In the genomic region with DNA sequence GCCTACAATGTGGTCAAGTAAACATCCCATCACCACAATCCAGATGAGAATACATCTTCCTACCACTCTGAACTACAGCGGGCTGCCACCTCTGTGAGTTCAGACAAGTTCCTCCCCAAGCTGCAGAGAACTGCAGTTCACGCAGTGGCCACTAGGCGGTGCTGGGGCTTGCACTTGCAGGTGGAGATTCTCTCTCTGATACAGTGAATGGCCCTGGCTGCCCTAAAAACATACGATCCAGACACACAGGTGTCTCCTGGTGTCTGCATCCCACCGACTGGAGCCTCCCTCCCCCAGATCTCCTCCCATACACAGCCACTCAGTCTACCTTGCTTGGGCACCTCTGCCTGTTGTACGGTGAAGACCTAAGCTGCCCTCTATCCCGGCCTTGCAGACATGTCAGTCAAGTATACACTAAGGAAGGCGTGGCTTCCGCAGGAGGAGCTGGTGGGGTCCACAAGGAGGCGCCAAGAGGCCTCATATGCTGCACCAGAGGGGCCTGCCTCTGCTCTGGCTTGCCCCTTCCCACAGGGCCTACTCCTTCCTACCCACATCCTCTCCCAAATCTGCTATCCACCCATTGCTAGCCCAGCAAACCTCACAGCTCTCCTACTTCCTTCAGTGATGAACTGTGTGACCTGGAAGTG, we compare ENCODE assay signal across 8 mouse cellular contexts. TPM values are rescaled to one million over a fixed set of nuclear protein-coding genes. Genes with fewer than 3 reads are reported as not detected.
DNase-seq lines count a peak whose midpoint lies in the region; ATAC-seq and TF ChIP-seq lines count a peak whose summit lies in the region.

No protein-coding gene starts in this region.

- no peaks in the 10 kb centered on the region for H3K27me3 ChIP-seq in E14TG2a.4 (ENCODE audit: insufficient read depth, low read length)
- no peaks in the 10 kb centered on the region for H3K27me3 ChIP-seq in forebrain, embryonic 14.5 days (replicated peaks; ENCODE audit: control insufficient read depth, insufficient read depth, low read length)
- H3K27me3 ChIP-seq in liver, postnatal 0 days (ENCODE audit: insufficient read depth, low read length): no peaks in the 10 kb centered on the region
- H3K27me3 ChIP-seq in neural tube, embryonic 14.5 days (ENCODE audit: control insufficient read depth, insufficient read depth, low read length): no peaks in the 10 kb centered on the region

- peak overlapping the region; percentile 28; the same call in 1 of the 2 replicates for H3K27ac ChIP-seq in forebrain, embryonic 14.5 days (ENCODE audit: low read depth, low read length)
- no peak overlapping the region for H3K27ac ChIP-seq in liver, postnatal 0 days (ENCODE audit: low read depth)
- peak overlapping the region; percentile 16; the same call in 1 of the 2 replicates for H3K27ac ChIP-seq in neural tube, embryonic 14.5 days (ENCODE audit: low read depth, low read length)

- intact Hi-C loops in heart, postnatal 14 days (cut with DNase I): loop anchor here (1.0 to 5.0 kb wide), 5 partner anchors 45 to 224 kb away; no protein-coding TSS in a partner anchor

- H3K4me1 ChIP-seq in E14TG2a.4 (replicated peaks; ENCODE audit: low read depth, low read length): peaks cover 100% of the 10 kb centered on the region
- no peaks in the 10 kb centered on the region for H3K4me1 ChIP-seq in forebrain, embryonic 14.5 days (ENCODE audit: control insufficient read depth, insufficient read depth, low read length)
- no peaks in the 10 kb centered on the region for H3K4me1 ChIP-seq in liver, postnatal 0 days (ENCODE audit: insufficient read depth)
- H3K4me1 ChIP-seq in neural tube, embryonic 14.5 days (ENCODE audit: control insufficient read depth, insufficient read depth, low read length): 0 out of 2 replicates have a peak, but pooled peaks cover 2% of the 10 kb centered on the region

- peak; percentile 15; the same call in 1 of the 2 replicates for ATAC-seq in cerebellum, adult (ENCODE audit: insufficient number of reproducible peaks, low FRiP score, low TSS enrichment)
- peak; percentile 90 for ATAC-seq in forebrain, embryonic 14.5 days
- peak; percentile 68 for ATAC-seq in liver, postnatal 0 days
- ATAC-seq in neural tube, embryonic 14.5 days (ENCODE audit: low read depth): peak; percentile 79

- H3K4me2 ChIP-seq in forebrain, embryonic 14.5 days (ENCODE audit: low read length): no peak overlapping the region
- H3K4me2 ChIP-seq in liver, postnatal 0 days (ENCODE audit: low read depth, low read length): peak overlapping the region; percentile 15; the same call in 1 of the 2 replicates
- H3K4me2 ChIP-seq in neural tube, embryonic 14.5 days (ENCODE audit: low read depth, low read length): no peak overlapping the region; the same call in 1 of the 2 replicates

- H3K9me3 ChIP-seq in E14TG2a.4 (ENCODE audit: low read length): no peaks in the 10 kb centered on the region
- H3K9me3 ChIP-seq in forebrain, embryonic 14.5 days (replicated peaks; ENCODE audit: control insufficient read depth, low read length): no peaks in the 10 kb centered on the region
- H3K9me3 ChIP-seq in liver, postnatal 0 days (ENCODE audit: low read length): no peaks in the 10 kb centered on the region
- no peaks in the 10 kb centered on the region for H3K9me3 ChIP-seq in neural tube, embryonic 14.5 days (ENCODE audit: control insufficient read depth, low read length)

- H3K4me3 ChIP-seq in E14TG2a.4 (replicated peaks; ENCODE audit: low read length): 0 out of 2 replicates have a peak overlapping the region, but pooled peaks have one; percentile 72
- no peak overlapping the region for H3K4me3 ChIP-seq in forebrain, embryonic 14.5 days (ENCODE audit: low read depth, low read length)
- no peak overlapping the region for H3K4me3 ChIP-seq in liver, postnatal 0 days (ENCODE audit: low read depth, low read length)
- H3K4me3 ChIP-seq in neural tube, embryonic 14.5 days (ENCODE audit: low read depth, low read length): no peak overlapping the region

- no peak for TF ChIP-seq EP300 in liver, postnatal 0 days (IDR thresholded peaks at IDR 0.05; ENCODE audit: low read depth)

- peaks cover 63% of the 10 kb centered on the region for H3K36me3 ChIP-seq in E14TG2a.4 (ENCODE audit: insufficient read depth, low read length)
- H3K36me3 ChIP-seq in forebrain, embryonic 14.5 days (ENCODE audit: control insufficient read depth, insufficient read depth, low read length): peaks cover 72% of the 10 kb centered on the region
- H3K36me3 ChIP-seq in liver, postnatal 0 days (replicated peaks; ENCODE audit: insufficient read depth, low read length): no peaks in the 10 kb centered on the region
- H3K36me3 ChIP-seq in neural tube, embryonic 14.5 days (ENCODE audit: control insufficient read depth, insufficient read depth, low read length): peaks cover 6% of the 10 kb centered on the region; the same call in 1 of the 2 replicates

- 3% methylated on average over 10 of the region's 10 CpGs for WGBS in forebrain, embryonic 14.5 days
- WGBS in large intestine, adult 2 months: 8% methylated on average over 10 of the region's 10 CpGs
- WGBS in liver, postnatal 0 days (ENCODE audit: insufficient replicate concordance): 4% methylated on average over 10 of the region's 10 CpGs
- whole genome bisulfite sequencing in neural tube, embryonic 14.5 days: 3% methylated on average over 10 of the region's 10 CpGs

- H3K9ac ChIP-seq in forebrain, embryonic 14.5 days (ENCODE audit: low read length): peak overlapping the region; percentile 25; the same call in 1 of the 2 replicates
- no peak overlapping the region for H3K9ac ChIP-seq in liver, postnatal 0 days (replicated peaks)
- no peak overlapping the region for H3K9ac ChIP-seq in neural tube, embryonic 14.5 days (replicated peaks; ENCODE audit: low read depth, low read length)

- DNase-seq in forebrain, embryonic 14.5 days (ENCODE audit: low spot score): peak; percentile 93
- peak; percentile 88 to 94 for DNase-seq in heart, postnatal 14 days
- DNase-seq in large intestine, adult 2 months (ENCODE audit: low read depth, low spot score): peak; percentile 64
- DNase-seq in liver, postnatal 0 days: peak; percentile 89
- peak; percentile 95 for DNase-seq in testis, postnatal 10 days (ENCODE audit: low spot score)

- peak; percentile 97 for TF ChIP-seq CTCF in E14TG2a.4 (conservative IDR thresholded peaks at IDR 0.05; ENCODE audit: low read length)
- TF ChIP-seq CTCF in liver, postnatal 0 days (IDR thresholded peaks at IDR 0.05; ENCODE audit: low read depth): peak; percentile 96

RNA-seq across cellular contexts. Expression of gene Zbp1, which starts 11.0 kb away (rescaled TPM):
- not detected in 2 replicates for polyA plus RNA-seq in forebrain, embryonic 14.5 days (2014; fragmentation: Nextera tagmentation; extraction: Ambion mirVana)
- under 1 TPM; 0.31 to 0.44 TPM for total RNA-seq in heart, postnatal 14 days (2021)
- 62.1 and 90.8 TPM in 2 replicates for polyA plus RNA-seq in large intestine, adult 2 months (2012; rRNA removed)
- polyA plus RNA-seq in liver, postnatal 0 days (2015; fragmentation: Nextera tagmentation; extraction: Ambion mirVana): 4.9 and 6.7 TPM in 2 replicates
- polyA plus RNA-seq in neural tube, embryonic 14.5 days (2014; fragmentation: Nextera tagmentation; extraction: Ambion mirVana): 0.12 TPM in 1 of 2 replicates, not detected in the other

RNA-seq across cellular contexts. Expression of gene Pmepa1, which starts 46.6 kb away (rescaled TPM):
- polyA plus RNA-seq in forebrain, embryonic 14.5 days (2014; fragmentation: Nextera tagmentation; extraction: Ambion mirVana): 6.9 and 8.8 TPM in 2 replicates
- total RNA-seq in heart, postnatal 14 days (2021): 10 to 100 TPM; 32.4 to 32.5 TPM
- 38.0 and 45.6 TPM in 2 replicates for polyA plus RNA-seq in large intestine, adult 2 months (2012; rRNA removed)
- polyA plus RNA-seq in liver, postnatal 0 days (2015; fragmentation: Nextera tagmentation; extraction: Ambion mirVana): 0.21 and 0.36 TPM in 2 replicates
- 5.6 and 6.8 TPM in 2 replicates for polyA plus RNA-seq in neural tube, embryonic 14.5 days (2014; fragmentation: Nextera tagmentation; extraction: Ambion mirVana)

Comparison
In these comparisons a context has a peak if more than half of its experiments do, and no peak if none do; other contexts are left out.
1. ATAC-seq: peak in every context shown above with its lines; median percentile 90 in forebrain, embryonic 14.5 days; 79 in neural tube, embryonic 14.5 days; 68 in liver, postnatal 0 days; 15 in cerebellum, adult.